Mouse (Mus musculus): Measurements from ENCODE around the gene Arhgef28. TPM values are rescaled to one million over a fixed set of nuclear protein-coding genes. Genes with fewer than 3 reads are reported as not detected.

Arhgef28 gene
- polyA plus RNA-seq, 1 experiment from 2014 or later, result 10.6 TPM

DNA sequence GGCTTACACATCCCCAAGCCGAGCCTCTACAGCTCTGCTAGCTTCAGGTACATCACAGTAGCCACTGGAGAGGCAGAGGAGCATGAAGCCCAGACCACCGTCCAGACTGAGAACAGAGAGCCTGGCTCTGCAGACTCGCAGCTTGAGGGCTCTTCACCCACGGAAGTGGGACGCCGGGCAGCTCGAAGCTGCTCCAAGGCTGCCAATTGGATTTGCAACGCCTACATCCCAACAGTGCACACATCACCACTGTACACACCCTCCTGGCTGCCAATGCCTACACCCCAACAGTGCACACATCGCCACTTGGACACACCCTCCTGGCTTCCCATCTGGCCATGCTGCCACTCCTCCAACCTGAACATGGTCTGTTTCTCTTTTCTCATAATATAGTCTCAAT lies 65.6 kb downstream of the Arhgef28 start:
- DNase-seq (ENCODE audit: low spot score), result no peak
- H3K9me3 ChIP-seq, result no peaks in the 10 kb centered on the region
- no peaks in the 10 kb centered on the region for H3K27me3 ChIP-seq (ENCODE audit: insufficient read depth, poor library complexity, severe bottlenecking)
- peaks cover 13% of the 10 kb centered on the region for H3K4me1 ChIP-seq (replicated peaks)
- 84% methylated on average over 9 of the region's 9 CpGs for WGBS
- H3K4me3 ChIP-seq, result no peak overlapping the region
- H3K36me3 ChIP-seq, result no peaks in the 10 kb centered on the region
- H3K27ac ChIP-seq, result no peak overlapping the region

- Histone ChIP-seq H3K27ac (no peak overlapping the region), H3K4me3 (no peak overlapping the region), H3K27me3 (ENCODE audit: insufficient read depth, poor library complexity, severe bottlenecking) (no peaks in the 10 kb centered on the region), H3K9me3 (no peaks in the 10 kb centered on the region), H3K36me3 (no peaks in the 10 kb centered on the region), H3K4me1 (replicated peaks) (peaks cover 16% of the 10 kb centered on the region)
- no peak for DNase-seq (ENCODE audit: low spot score)
- WGBS, result 57% methylated on average over 4 of the region's 4 CpGs
Observed at GRCm38 (mm10) chr13:98138786-98139185, 67.5 kb downstream of the Arhgef28 start.

DNA sequence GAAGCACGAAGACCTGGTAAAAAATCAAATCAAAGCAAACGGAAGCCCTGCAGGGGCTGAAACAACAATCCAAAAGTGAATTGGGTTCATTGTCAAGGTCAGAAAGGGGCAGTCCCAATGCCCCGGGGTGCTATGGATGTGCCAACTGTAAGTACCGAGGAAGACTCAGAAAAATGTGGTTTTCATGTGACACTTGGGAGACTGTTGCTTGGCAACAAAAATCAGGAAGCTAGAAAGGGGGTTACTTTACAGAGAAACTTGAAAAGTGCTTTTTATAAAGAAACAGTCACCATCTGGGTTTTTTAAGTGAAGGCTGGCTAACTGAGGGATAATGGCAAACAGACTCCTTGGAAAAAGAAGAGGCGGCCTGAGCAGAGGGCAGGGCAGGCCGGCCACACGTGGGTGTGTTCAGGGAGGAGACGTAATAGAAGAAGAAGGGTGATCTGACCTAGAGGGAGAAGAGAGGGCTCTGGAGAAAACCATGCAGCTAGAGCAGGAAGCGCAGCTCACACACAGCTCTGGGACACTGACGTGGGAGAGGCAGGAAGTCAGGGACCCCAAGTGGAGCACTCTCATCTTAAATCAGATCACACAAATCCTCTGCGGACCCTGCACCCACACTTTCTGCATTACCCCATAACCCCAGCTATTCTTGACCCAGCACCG lies 70.2 kb downstream of the Arhgef28 start:
- H3K27ac ChIP-seq, result 0 out of 2 replicates have a peak overlapping the region, but pooled peaks have one; percentile 18
- H3K27me3 ChIP-seq (ENCODE audit: insufficient read depth, poor library complexity, severe bottlenecking), result no peaks in the 10 kb centered on the region
- H3K9me3 ChIP-seq, result no peaks in the 10 kb centered on the region
- H3K4me3 ChIP-seq, result no peak overlapping the region
- H3K36me3 ChIP-seq, result no peaks in the 10 kb centered on the region
- WGBS, result 46% methylated on average over 12 of the region's 12 CpGs
- DNase-seq (ENCODE audit: low spot score), result no peak
- peaks cover 21% of the 10 kb centered on the region for H3K4me1 ChIP-seq (replicated peaks)

DNA sequence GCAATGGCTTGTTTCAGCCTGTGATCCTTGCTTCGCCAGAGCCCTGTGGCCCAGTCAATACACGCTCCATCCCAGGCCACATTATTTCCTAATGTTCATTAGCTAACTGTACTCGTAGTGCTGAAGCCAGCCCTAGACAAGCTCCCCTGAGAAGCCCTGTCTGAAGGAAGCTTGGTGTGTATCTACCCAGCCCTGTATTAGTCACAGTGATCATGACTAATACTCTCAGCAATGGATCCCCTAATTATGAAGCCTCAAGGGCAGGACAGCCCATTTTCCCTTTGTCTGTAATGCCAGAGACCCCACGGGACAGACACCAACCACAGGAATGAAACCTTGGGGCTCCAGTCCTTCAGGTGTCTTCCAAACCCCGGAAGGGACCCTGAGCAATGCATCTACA lies 73.3 kb downstream of the Arhgef28 start:
- Histone ChIP-seq H3K27ac (no peak overlapping the region), H3K36me3 (no peaks in the 10 kb centered on the region), H3K27me3 (ENCODE audit: insufficient read depth, poor library complexity, severe bottlenecking) (no peaks in the 10 kb centered on the region), H3K4me3 (no peak overlapping the region), H3K4me1 (replicated peaks) (peaks cover 21% of the 10 kb centered on the region), H3K9me3 (no peaks in the 10 kb centered on the region)
- no peak for DNase-seq (ENCODE audit: low spot score)
- 80% methylated on average over 5 of the region's 5 CpGs for WGBS

DNA sequence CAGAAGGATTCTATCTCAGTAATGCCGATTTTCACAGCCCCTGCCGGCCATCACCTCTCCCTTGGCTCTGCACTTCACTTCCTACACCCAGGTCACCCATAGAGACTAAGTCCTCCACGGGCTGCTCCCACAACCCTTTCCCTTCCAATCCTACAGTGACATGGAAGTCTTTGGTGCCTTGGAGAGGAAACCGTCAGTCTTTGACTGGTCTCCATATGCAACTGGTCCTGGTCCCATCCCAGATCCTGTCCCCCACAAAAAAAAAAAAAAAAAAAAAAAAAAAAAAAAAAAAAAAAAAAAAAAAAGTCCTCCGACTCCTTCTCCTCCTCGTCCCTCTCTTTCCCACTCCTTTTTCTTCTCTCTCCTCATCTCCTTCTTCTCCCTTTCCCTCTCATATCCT lies 74.0 kb downstream of the Arhgef28 start:
- no peaks in the 10 kb centered on the region for H3K9me3 ChIP-seq
- H3K4me3 ChIP-seq, result no peak overlapping the region
- no peaks in the 10 kb centered on the region for H3K36me3 ChIP-seq
- peaks cover 21% of the 10 kb centered on the region for H3K4me1 ChIP-seq (replicated peaks)
- no peak for DNase-seq (ENCODE audit: low spot score)
- 74% methylated on average over 6 of the region's 6 CpGs for WGBS
- no peaks in the 10 kb centered on the region for H3K27me3 ChIP-seq (ENCODE audit: insufficient read depth, poor library complexity, severe bottlenecking)
- no peak overlapping the region for H3K27ac ChIP-seq

DNA sequence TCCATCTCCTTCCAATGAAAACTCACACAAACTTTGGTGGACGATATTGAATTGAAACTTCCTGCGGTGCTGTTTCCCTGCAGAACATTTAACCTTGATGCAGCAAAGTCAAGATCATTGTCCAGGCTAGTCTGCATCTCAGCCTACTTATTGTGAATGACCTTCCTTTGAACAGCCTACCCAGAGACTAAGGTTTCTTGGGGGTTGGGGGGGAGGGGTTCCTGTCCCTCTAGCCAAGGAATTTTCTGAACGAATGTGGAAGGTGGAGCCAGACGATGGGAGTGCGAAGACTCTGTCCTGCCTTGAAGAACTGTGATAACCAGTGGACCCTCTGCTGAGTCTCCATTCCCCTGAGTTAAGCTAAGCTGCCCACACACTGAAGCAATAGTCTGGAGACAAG lies 80.6 kb downstream of the Arhgef28 start:
- no peak for DNase-seq (ENCODE audit: low spot score)
- Histone ChIP-seq H3K9me3 (no peaks in the 10 kb centered on the region), H3K36me3 (no peaks in the 10 kb centered on the region), H3K4me3 (no peak overlapping the region), H3K27me3 (ENCODE audit: insufficient read depth, poor library complexity, severe bottlenecking) (no peaks in the 10 kb centered on the region), H3K4me1 (replicated peaks) (peaks cover 13% of the 10 kb centered on the region), H3K27ac (no peak overlapping the region)
- WGBS, result 74% methylated on average over 5 of the region's 5 CpGs

DNA sequence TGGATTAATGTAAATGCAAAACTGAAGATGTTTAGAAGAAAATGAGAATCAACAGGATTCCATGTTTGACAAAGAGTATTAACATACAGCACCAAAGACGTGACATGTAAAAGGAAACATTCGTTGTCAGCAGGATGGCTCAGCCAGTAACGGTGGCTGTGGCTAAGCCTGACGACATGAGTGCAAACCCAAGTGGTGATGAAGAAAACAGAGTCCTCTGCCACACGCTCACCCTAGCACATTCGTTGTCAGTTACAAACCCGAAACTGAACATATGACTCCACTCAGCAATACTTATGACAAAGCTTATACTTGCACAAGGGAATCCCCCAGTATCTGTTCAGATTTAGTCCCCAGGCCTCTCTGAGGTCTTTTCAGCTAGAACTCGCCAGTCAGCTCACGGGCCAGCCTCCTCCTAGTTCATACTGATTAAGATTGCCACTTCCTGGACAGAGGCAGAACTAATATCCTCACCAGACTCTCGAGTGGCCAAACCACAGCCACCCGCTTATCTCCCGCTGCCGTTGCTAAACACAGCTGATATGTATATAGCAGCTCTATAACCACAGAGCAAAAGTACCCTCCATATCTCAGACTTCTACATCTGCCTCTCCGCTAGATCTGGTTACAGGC lies 82.0 kb downstream of the Arhgef28 start:
- no peaks in the 10 kb centered on the region for H3K36me3 ChIP-seq
- no peaks in the 10 kb centered on the region for H3K9me3 ChIP-seq
- H3K4me3 ChIP-seq, result no peak overlapping the region
- peaks cover 21% of the 10 kb centered on the region for H3K4me1 ChIP-seq (replicated peaks)
- 84% methylated on average over 14 of the region's 14 CpGs for WGBS
- no peaks in the 10 kb centered on the region for H3K27me3 ChIP-seq (ENCODE audit: insufficient read depth, poor library complexity, severe bottlenecking)
- no peak for DNase-seq (ENCODE audit: low spot score)
- H3K27ac ChIP-seq, result no peak overlapping the region

DNA sequence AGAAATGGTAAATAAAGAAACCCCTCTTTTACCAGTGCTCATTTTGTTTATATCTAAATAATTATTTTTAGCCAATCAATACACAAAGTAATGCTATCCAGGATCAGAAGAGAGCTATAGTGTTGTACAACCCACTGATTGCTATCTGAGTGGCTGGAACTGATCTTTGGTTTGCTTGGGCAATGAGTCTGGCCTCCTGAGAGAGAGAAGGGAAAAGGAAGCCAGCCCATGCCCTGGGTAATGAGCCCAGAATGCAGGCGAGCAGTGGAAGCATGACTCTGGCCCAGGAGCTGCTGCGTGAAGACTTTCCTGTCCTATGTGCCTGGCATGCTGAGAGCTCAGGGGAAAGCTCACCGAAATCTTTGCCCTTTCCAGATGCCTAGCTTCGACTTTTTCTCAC lies 83.5 kb downstream of the Arhgef28 start:
- H3K36me3 ChIP-seq, result no peaks in the 10 kb centered on the region
- no peaks in the 10 kb centered on the region for H3K9me3 ChIP-seq
- 69% methylated on average over 4 of the region's 4 CpGs for WGBS
- H3K27me3 ChIP-seq (ENCODE audit: insufficient read depth, poor library complexity, severe bottlenecking), result no peaks in the 10 kb centered on the region
- no peak for DNase-seq (ENCODE audit: low spot score)
- H3K27ac ChIP-seq, result no peak overlapping the region
- peaks cover 21% of the 10 kb centered on the region for H3K4me1 ChIP-seq (replicated peaks)
- H3K4me3 ChIP-seq, result no peak overlapping the region

DNA sequence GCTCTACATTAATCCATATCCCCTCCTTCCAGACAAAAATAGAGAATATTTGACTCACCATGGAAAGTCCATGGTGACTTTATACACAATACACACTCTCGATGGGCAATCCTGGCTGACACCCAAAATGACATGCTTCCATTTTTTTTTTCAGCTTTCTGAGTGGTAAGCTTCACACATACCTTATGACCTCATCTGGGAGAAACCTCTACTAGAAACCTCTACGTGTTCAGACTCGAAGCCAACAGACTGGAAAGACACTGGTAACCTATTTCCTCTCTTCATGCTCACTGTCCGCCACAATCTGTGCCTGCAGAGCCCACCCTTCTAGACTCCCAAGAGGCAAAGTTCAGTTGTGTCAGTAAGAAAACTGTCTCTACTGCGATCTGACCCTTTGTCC lies 84.2 kb downstream of the Arhgef28 start:
- DNase-seq (ENCODE audit: low spot score), result no peak
- Histone ChIP-seq H3K9me3 (no peaks in the 10 kb centered on the region), H3K27ac (no peak overlapping the region), H3K4me1 (replicated peaks) (peaks cover 21% of the 10 kb centered on the region), H3K36me3 (no peaks in the 10 kb centered on the region), H3K4me3 (no peak overlapping the region), H3K27me3 (ENCODE audit: insufficient read depth, poor library complexity, severe bottlenecking) (no peaks in the 10 kb centered on the region)
- 80% methylated on average over 5 of the region's 5 CpGs for WGBS

GRCm38 (mm10) chr13:98121124-98121470 lies 85.1 kb downstream of the Arhgef28 start:
- WGBS, result 93% methylated on average over 4 of the region's 4 CpGs
- H3K27ac ChIP-seq, result peak overlapping the region; percentile 50; the same call in 1 of the 2 replicates
- no peaks in the 10 kb centered on the region for H3K9me3 ChIP-seq
- no peaks in the 10 kb centered on the region for H3K27me3 ChIP-seq (ENCODE audit: insufficient read depth, poor library complexity, severe bottlenecking)
- H3K4me1 ChIP-seq (replicated peaks), result peaks cover 21% of the 10 kb centered on the region
- H3K4me3 ChIP-seq, result no peak overlapping the region
- no peaks in the 10 kb centered on the region for H3K36me3 ChIP-seq
- no peak for DNase-seq (ENCODE audit: low spot score)

DNA sequence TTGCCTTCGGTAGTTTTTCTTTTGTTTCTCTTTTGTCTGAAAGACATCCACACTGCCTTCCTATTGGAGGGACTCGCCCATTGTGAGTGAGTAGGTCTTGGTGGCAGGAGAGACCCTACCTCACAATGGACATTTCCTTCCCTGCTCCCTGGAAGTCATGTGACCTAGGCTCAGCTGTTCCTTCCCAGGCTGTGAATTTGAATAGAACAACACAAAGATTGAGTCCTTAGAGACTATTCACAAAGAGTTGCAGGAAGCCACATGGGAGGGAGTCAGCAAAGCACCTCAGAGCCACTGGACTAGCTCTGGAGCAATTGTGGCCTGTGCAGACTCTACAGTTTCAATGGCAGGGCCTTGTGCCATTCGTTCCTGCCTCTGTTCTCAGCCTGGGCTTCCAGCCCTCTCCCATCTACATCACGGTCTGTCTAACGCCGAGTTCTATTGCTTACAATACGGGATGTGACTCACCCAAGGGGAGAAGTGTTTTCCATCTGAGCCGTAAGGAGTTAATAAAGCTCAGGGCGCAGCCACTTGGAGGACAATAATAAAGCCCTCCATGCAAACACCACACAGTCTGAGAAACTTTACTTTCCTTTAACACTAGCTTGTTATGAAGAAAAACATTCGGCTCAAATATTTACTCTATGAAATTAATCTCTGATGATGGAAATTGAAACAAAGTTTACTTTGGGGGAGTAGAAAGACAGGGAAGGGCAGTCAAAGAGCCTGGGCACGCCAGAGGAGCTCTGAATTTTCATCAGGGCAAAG lies 85.7 kb downstream of the Arhgef28 start:
- WGBS, result 78% methylated on average over 11 of the region's 11 CpGs
- H3K4me3 ChIP-seq, result no peak overlapping the region
- H3K27me3 ChIP-seq (ENCODE audit: insufficient read depth, poor library complexity, severe bottlenecking), result no peaks in the 10 kb centered on the region
- no peaks in the 10 kb centered on the region for H3K9me3 ChIP-seq
- peaks cover 17% of the 10 kb centered on the region for H3K4me1 ChIP-seq (replicated peaks)
- H3K36me3 ChIP-seq, result no peaks in the 10 kb centered on the region
- H3K27ac ChIP-seq, result peak overlapping the region; percentile 50
- DNase-seq (ENCODE audit: low spot score), result no peak

- no peaks in the 10 kb centered on the region for H3K27me3 ChIP-seq (ENCODE audit: insufficient read depth, poor library complexity, severe bottlenecking)
- DNase-seq (ENCODE audit: low spot score), result no peak
- H3K36me3 ChIP-seq, result no peaks in the 10 kb centered on the region
- no peak overlapping the region for H3K27ac ChIP-seq
- peaks cover 8% of the 10 kb centered on the region; the same call in 1 of the 2 replicates for H3K4me1 ChIP-seq (replicated peaks)
- WGBS, result 80% methylated on average over 4 of the region's 4 CpGs
- no peak overlapping the region for H3K4me3 ChIP-seq
- H3K9me3 ChIP-seq, result no peaks in the 10 kb centered on the region
Observed at GRCm38 (mm10) chr13:98118291-98118690, 87.9 kb downstream of the Arhgef28 start.

- WGBS, result 85% methylated on average over 7 of the region's 7 CpGs
- Histone ChIP-seq H3K36me3 (no peaks in the 10 kb centered on the region), H3K27me3 (ENCODE audit: insufficient read depth, poor library complexity, severe bottlenecking) (no peaks in the 10 kb centered on the region), H3K9me3 (no peaks in the 10 kb centered on the region), H3K27ac (no peak overlapping the region), H3K4me3 (no peak overlapping the region), H3K4me1 (replicated peaks) (peaks cover 8% of the 10 kb centered on the region; the same call in 1 of the 2 replicates)
- no peak for DNase-seq (ENCODE audit: low spot score)
Observed at GRCm38 (mm10) chr13:98117566-98118254, 88.5 kb downstream of the Arhgef28 start.
